ENCODE assay signal across 13 mouse cellular contexts in genomic region chr16:31364475-31364874, GRCm38 (mm10). TPM values are rescaled to one million over a fixed set of nuclear protein-coding genes. Genes with fewer than 3 reads are reported as not detected.
DNase-seq lines count a peak whose midpoint lies in the region; TF ChIP-seq lines count a peak whose summit lies in the region.
"Had no signal": no experiment of that assay in that cellular context is flagged by ENCODE, and none has a peak within 500 bp of the region (broad histone marks: within the 10 kb centered on the region; RNA-seq: fewer than 3 reads in every experiment).

No protein-coding gene starts in this region.

- H3K27ac ChIP-seq in layer of hippocampus, adult 2 months, result peak overlapping the region; percentile 79
- H3K27ac ChIP-seq: embryonic facial prominence, embryonic 13.5 days; limb, embryonic 15.5 days; lung, embryonic 15.5 days had no signal

- DNase-seq in layer of hippocampus, adult 2 months (ENCODE audit: low spot score in 2 of 2), result peak; percentile 25 to 64
- no peak for DNase-seq in layer of hippocampus, postnatal 25 days (ENCODE audit: extremely low spot score in 1 of 2, low spot score in 1 of 2)
- peak; percentile 21 to 28 for DNase-seq in right cerebral cortex, postnatal 36 days (ENCODE audit: low spot score in 2 of 2)
- no peak for DNase-seq in right cerebral cortex, postnatal 4 days
- DNase-seq in layer of hippocampus, adult 8-10 months (ENCODE audit: low spot score in 2 of 2), result peak; percentile 42 to 75
- no peak for DNase-seq in thymus, postnatal 0 days (ENCODE audit: low spot score)
- DNase-seq in lung, postnatal 36 days, result no peak
- DNase-seq: kidney, postnatal 14 days had no signal

- no peak overlapping the region for H3K4me3 ChIP-seq in layer of hippocampus, adult 2 months
- H3K4me3 ChIP-seq: embryonic facial prominence, embryonic 13.5 days; limb, embryonic 15.5 days; lung, embryonic 15.5 days; megakaryocyte, embryonic 14.5 days had no signal

- TF ChIP-seq CTCF in layer of hippocampus, adult 2 months (conservative IDR thresholded peaks at IDR 0.05), result no peak

RNA-seq across cellular contexts. Expression of gene Apod, which starts 49.9 kb away (rescaled TPM):
- 100 to 1,000 TPM; 107 to 123 TPM for total RNA-seq in layer of hippocampus, adult 2 months (2021)
- total RNA-seq in layer of hippocampus, postnatal 25 days (2021), result 100 to 1,000 TPM; 107 to 112 TPM
- 100 to 1,000 TPM; 167 to 280 (median 203) TPM for total RNA-seq in layer of hippocampus, adult 8-10 months (2022)
- polyA plus RNA-seq in thymus, postnatal 0 days (2015; fragmentation: Nextera tagmentation; extraction: Ambion mirVana), result 6.6 and 8.3 TPM in 2 replicates
- polyA plus RNA-seq: heart, embryonic 11.5 days had no signal

RNA-seq across cellular contexts. Expression of gene Bdh1, which starts 57.6 kb away (rescaled TPM):
- 10 to 100 TPM; 92.4 to 95.6 TPM for total RNA-seq in layer of hippocampus, adult 2 months (2021)
- total RNA-seq in layer of hippocampus, postnatal 25 days (2021), result 100 to 1,000 TPM; 116 to 121 TPM
- total RNA-seq in layer of hippocampus, adult 8-10 months (2022), result 100 to 1,000 TPM in 2 of 4 experiments, 10 to 100 TPM in 2; 71.2 to 114 (median 102) TPM
- 76.1 and 78.6 TPM in 2 replicates for polyA plus RNA-seq in thymus, postnatal 0 days (2015; fragmentation: Nextera tagmentation; extraction: Ambion mirVana)

Comparison
In these comparisons a context has a peak if more than half of its experiments do, and no peak if none do; other contexts are left out.
1. DNase-seq: peak in layer of hippocampus, adult 2 months (2 of 2), right cerebral cortex, postnatal 36 days (2 of 2) and layer of hippocampus, adult 8-10 months (2 of 2); none in layer of hippocampus, postnatal 25 days (0 of 2), right cerebral cortex, postnatal 4 days (single experiment), thymus, postnatal 0 days (single experiment) and lung, postnatal 36 days (single experiment).